Mouse (Mus musculus): ENCODE measurements around the gene Acap1. TPM values are rescaled to one million over a fixed set of nuclear protein-coding genes. Genes with fewer than 3 reads are reported as not detected.

Acap1 gene
- total and polyA plus RNA-seq, 3 experiments: 39.6 to 70.9 (median 58.2) TPM

GRCm38 (mm10) chr11:69934681-69935080 is 39.3 kb upstream of the Acap1 start:
- no peaks in the 10 kb centered on the region for H3K36me3 ChIP-seq (replicated peaks in 1 of 2; ENCODE audit: control insufficient read depth in 1 of 2, insufficient read depth in 1 of 2, low read length in 1 of 2)
- no peaks in the 10 kb centered on the region for H3K9me3 ChIP-seq (replicated peaks; ENCODE audit: low read length)
- no peak overlapping the region for H3K27ac ChIP-seq (ENCODE audit: insufficient read depth, low read depth)
- in situ Hi-C loops (cut with MboI; ENCODE audit: low pct_ligation_motif_present, low pct_unique_long_range_greater_than_20kb, low sequenced_read_pairs) (no loop called here), dilution Hi-C loops (cut with MboI; ENCODE audit: extremely low pct_ligation_motif_present, extremely low pct_unique_long_range_greater_than_20kb, low sequenced_read_pairs) (no loop called here)
- H3K4me2 ChIP-seq (ENCODE audit: insufficient read depth, low read depth, poor library complexity, severe bottlenecking): peak overlapping the region; percentile 92
- no peak overlapping the region; the same call in 1 of the 2 replicates for H3K9ac ChIP-seq (ENCODE audit: insufficient read depth, low read depth)
- TF ChIP-seq SMC3 (IDR thresholded peaks at IDR 0.05; ENCODE audit: low read depth, low read length): no peak
- TF ChIP-seq E2F4 (IDR thresholded peaks at IDR 0.05; ENCODE audit: insufficient replicate concordance, low read depth, low read length): 0 out of 2 replicates have a peak, but pooled peaks have one; percentile 33
- no peak for TF ChIP-seq MAZ (IDR thresholded peaks at IDR 0.05; ENCODE audit: low read depth, low read length)
- TF ChIP-seq IRF4 (IDR thresholded peaks at IDR 0.05; ENCODE audit: low read depth, low read length): no peak
- TF ChIP-seq CHD1 (IDR thresholded peaks at IDR 0.05; ENCODE audit: low read depth, low read length): no peak
- TF ChIP-seq KAT2A (IDR thresholded peaks at IDR 0.05; ENCODE audit: insufficient replicate concordance, low read length): no peak
- TF ChIP-seq MYC (IDR thresholded peaks at IDR 0.05; ENCODE audit: low read depth, low read length): 0 out of 2 replicates have a peak, but pooled peaks have one; percentile 8
- no peak for TF ChIP-seq MEF2A (IDR thresholded peaks at IDR 0.05; ENCODE audit: borderline replicate concordance, low read depth, low read length)
- no peak; the same call in 1 of the 2 replicates for TF ChIP-seq MXI1 (IDR thresholded peaks at IDR 0.05; ENCODE audit: low read depth, low read length)
- TF ChIP-seq CTCF (conservative IDR thresholded peaks at IDR 0.05 in 1 of 2, IDR thresholded peaks at IDR 0.05 in 1 of 2; ENCODE audit: low read depth in 2 of 2, low read length in 2 of 2): no peak
- TF ChIP-seq SIN3A (IDR thresholded peaks at IDR 0.05; ENCODE audit: low read length): peak; percentile 39
- no peak for TF ChIP-seq ZMIZ1 (IDR thresholded peaks at IDR 0.05; ENCODE audit: low read depth, low read length)
- TF ChIP-seq RCOR1 (conservative IDR thresholded peaks at IDR 0.05; ENCODE audit: low read depth, low read length): 0 out of 2 replicates have a peak, but pooled peaks have one; percentile 53
- no peak for TF ChIP-seq MAX (IDR thresholded peaks at IDR 0.05; ENCODE audit: low read length)
- TF ChIP-seq RAD21 (IDR thresholded peaks at IDR 0.05; ENCODE audit: low read depth, low read length): no peak
- TF ChIP-seq POLR2A (IDR thresholded peaks at IDR 0.05; ENCODE audit: low read depth, low read length): no peak
- TF ChIP-seq ZC3H11A (IDR thresholded peaks at IDR 0.05; ENCODE audit: low read depth, low read length): no peak
- no peak overlapping the region for H3K4me3 ChIP-seq (replicated peaks in 1 of 3; ENCODE audit: low read depth in 2 of 3, low read length in 2 of 3, poor library complexity in 1 of 3)
- no peak for DNase-seq (ENCODE audit: extremely low read depth)
- H3K27me3 ChIP-seq (replicated peaks): peaks cover 55% of the 10 kb centered on the region
- no peaks in the 10 kb centered on the region for H3K79me2 ChIP-seq (replicated peaks; ENCODE audit: control insufficient read depth, extremely low read depth, insufficient read depth, poor library complexity, severe bottlenecking)
- peaks cover 5 to 59% of the 10 kb centered on the region in 2 experiments for H3K4me1 ChIP-seq (ENCODE audit: control insufficient read depth in 1 of 2, insufficient read depth in 2 of 2)

DNA sequence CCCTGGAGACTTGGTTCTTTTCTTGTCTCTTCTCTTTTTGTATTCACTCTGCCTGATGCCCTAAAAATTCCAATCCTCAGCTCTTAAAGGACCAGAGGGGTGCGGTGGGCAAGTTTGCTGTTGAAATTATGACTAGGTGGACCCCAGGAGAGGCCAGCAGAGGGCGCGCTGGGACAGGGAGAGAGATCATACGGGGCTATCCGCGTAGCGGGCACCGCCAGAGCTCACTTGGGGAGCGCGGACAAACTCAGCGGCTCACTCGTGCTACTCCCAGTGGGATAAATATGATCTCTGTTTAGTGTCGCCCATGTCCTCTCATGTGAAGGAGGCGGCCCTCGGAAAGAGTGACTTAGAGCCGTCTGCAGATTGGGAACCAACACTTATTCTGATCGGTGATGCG is 38.8 kb upstream of the Acap1 start:
- peaks cover 50% of the 10 kb centered on the region for H3K27me3 ChIP-seq (replicated peaks)
- no peaks in the 10 kb centered on the region for H3K9me3 ChIP-seq (replicated peaks; ENCODE audit: low read length)
- peak overlapping the region; percentile 21; the same call in 1 of the 2 replicates for H3K9ac ChIP-seq (ENCODE audit: insufficient read depth, low read depth)
- no peaks in the 10 kb centered on the region for H3K79me2 ChIP-seq (replicated peaks; ENCODE audit: control insufficient read depth, extremely low read depth, insufficient read depth, poor library complexity, severe bottlenecking)
- no peak overlapping the region for H3K4me3 ChIP-seq (replicated peaks in 1 of 3; ENCODE audit: low read depth in 2 of 3, low read length in 2 of 3, poor library complexity in 1 of 3)
- peaks cover 5 to 63% of the 10 kb centered on the region in 2 experiments for H3K4me1 ChIP-seq (ENCODE audit: control insufficient read depth in 1 of 2, insufficient read depth in 2 of 2)
- no peak overlapping the region for H3K27ac ChIP-seq (ENCODE audit: insufficient read depth, low read depth)
- dilution Hi-C loops (cut with MboI; ENCODE audit: extremely low pct_ligation_motif_present, extremely low pct_unique_long_range_greater_than_20kb, low sequenced_read_pairs) (no loop called here), in situ Hi-C loops (cut with MboI; ENCODE audit: low pct_ligation_motif_present, low pct_unique_long_range_greater_than_20kb, low sequenced_read_pairs) (no loop called here)
- no peaks in the 10 kb centered on the region for H3K36me3 ChIP-seq (replicated peaks in 1 of 2; ENCODE audit: control insufficient read depth in 1 of 2, insufficient read depth in 1 of 2, low read length in 1 of 2)
- DNase-seq (ENCODE audit: extremely low read depth): peak; percentile 94
- peak overlapping the region; percentile 92 for H3K4me2 ChIP-seq (ENCODE audit: insufficient read depth, low read depth, poor library complexity, severe bottlenecking)
- no peak for TF ChIP-seq ELF1 (IDR thresholded peaks at IDR 0.05; ENCODE audit: low read depth, low read length)
- no peak for TF ChIP-seq UBTF (IDR thresholded peaks at IDR 0.05; ENCODE audit: low read depth, low read length)
- peak; percentile 51; the same call in 1 of the 2 replicates for TF ChIP-seq HCFC1 (IDR thresholded peaks at IDR 0.05; ENCODE audit: low read depth, low read length)
- no peak for TF ChIP-seq RCOR1 (conservative IDR thresholded peaks at IDR 0.05; ENCODE audit: low read depth, low read length)
- no peak; the same call in none of the 2 replicates for TF ChIP-seq RAD21 (IDR thresholded peaks at IDR 0.05; ENCODE audit: low read depth, low read length)
- no peak for TF ChIP-seq GABPA (IDR thresholded peaks at IDR 0.05; ENCODE audit: insufficient replicate concordance, low read depth, low read length)
- TF ChIP-seq MEF2A (IDR thresholded peaks at IDR 0.05; ENCODE audit: borderline replicate concordance, low read depth, low read length): no peak; the same call in 1 of the 2 replicates
- peak; percentile 51; the same call in 1 of the 2 replicates for TF ChIP-seq E2F4 (IDR thresholded peaks at IDR 0.05; ENCODE audit: insufficient replicate concordance, low read depth, low read length)
- TF ChIP-seq MXI1 (IDR thresholded peaks at IDR 0.05; ENCODE audit: low read depth, low read length): peak; percentile 75
- TF ChIP-seq POLR2AphosphoS2 (IDR thresholded peaks at IDR 0.05; ENCODE audit: low read depth, low read length): no peak
- no peak for TF ChIP-seq KAT2A (IDR thresholded peaks at IDR 0.05; ENCODE audit: insufficient replicate concordance, low read length)
- peak; percentile 45 to 99 for TF ChIP-seq CTCF (conservative IDR thresholded peaks at IDR 0.05 in 1 of 2, IDR thresholded peaks at IDR 0.05 in 1 of 2; ENCODE audit: low read depth in 2 of 2, low read length in 2 of 2)
- TF ChIP-seq ZC3H11A (IDR thresholded peaks at IDR 0.05; ENCODE audit: low read depth, low read length): peak; percentile 85
- TF ChIP-seq POLR2A (IDR thresholded peaks at IDR 0.05; ENCODE audit: low read depth, low read length): no peak
- peak; percentile 67 for TF ChIP-seq NELFE (IDR thresholded peaks at IDR 0.05; ENCODE audit: low read depth, low read length)
- 0 out of 2 replicates have a peak, but pooled peaks have one; percentile 40 for TF ChIP-seq TCF12 (IDR thresholded peaks at IDR 0.05; ENCODE audit: low read depth, low read length)
- TF ChIP-seq MYC (IDR thresholded peaks at IDR 0.05; ENCODE audit: low read depth, low read length): no peak; the same call in 1 of the 2 replicates
- TF ChIP-seq MAX (IDR thresholded peaks at IDR 0.05; ENCODE audit: low read length): no peak
- no peak for TF ChIP-seq ZKSCAN1 (IDR thresholded peaks at IDR 0.05; ENCODE audit: borderline replicate concordance, low read depth, low read length)
- TF ChIP-seq BHLHE40 (IDR thresholded peaks at IDR 0.05; ENCODE audit: low read depth, low read length): peak; percentile 66; the same call in 1 of the 2 replicates
- TF ChIP-seq SIN3A (IDR thresholded peaks at IDR 0.05; ENCODE audit: low read length): peak; percentile 86; the same call in 1 of the 2 replicates
- no peak for TF ChIP-seq TBP (conservative IDR thresholded peaks at IDR 0.05; ENCODE audit: low read depth, low read length)
- TF ChIP-seq MAFK (IDR thresholded peaks at IDR 0.05; ENCODE audit: insufficient replicate concordance, low read length): no peak
- TF ChIP-seq IRF4 (IDR thresholded peaks at IDR 0.05; ENCODE audit: low read depth, low read length): peak; percentile 77

Measured in CH12.LX (cell line).